Mouse (Mus musculus) stomach, embryonic 15.5 days (tissue): ENCODE results near the gene Lypd4. TPM values are rescaled to one million over a fixed set of nuclear protein-coding genes. Genes with fewer than 3 reads are reported as not detected.
"Not testable (repeated sequence)": the region's sequence is repeated elsewhere in the genome, so short reads cannot be mapped to it uniquely, and the experiment has no call there.

Experiments used
- ATAC-seq: fragments of 200-750 bp; cut with Nextera tagmentation; 2 replicates; pipeline ENCODE4 v1.8.0; 2017; ENCODE audit warnings: low read depth, moderate number of reproducible peaks, moderate TSS enrichment; ENCODE audit not compliant: insufficient read depth, low FRiP score
- H3K27ac ChIP-seq: fragments of 300-500 bp; sonication (generic); 2 replicates; pipeline ENCODE4 v1.5.1; 2015; ENCODE audit warnings: mild to moderate bottlenecking, inconsistent platforms
- H3K27me3 ChIP-seq: fragments of 300-500 bp; sonication (generic); replicated peaks from 2 replicates; pipeline ENCODE4 v1.6.1; 2015; ENCODE audit warnings: inconsistent platforms
- H3K36me3 ChIP-seq: fragments of 300-500 bp; sonication (generic); 2 replicates; pipeline ENCODE4 v1.6.1; 2015; ENCODE audit warnings: inconsistent platforms
- H3K4me1 ChIP-seq: fragments of 300-500 bp; sonication (generic); 2 replicates; pipeline ENCODE4 v1.6.1; 2015; ENCODE audit warnings: inconsistent platforms
- H3K4me2 ChIP-seq: fragments of 300-500 bp; sonication (generic); 2 replicates; pipeline ENCODE4 v1.6.1; 2015; ENCODE audit warnings: mild to moderate bottlenecking, inconsistent platforms
- H3K4me3 ChIP-seq: fragments of 300-500 bp; sonication (generic); replicated peaks from 2 replicates; pipeline ENCODE4 v1.5.1; 2015; ENCODE audit warnings: inconsistent platforms
- H3K9ac ChIP-seq: fragments of 300-500 bp; sonication (generic); 2 replicates; pipeline ENCODE4 v1.6.1; 2015; ENCODE audit warnings: inconsistent platforms
- H3K9me3 ChIP-seq: fragments of 300-500 bp; sonication (generic); 2 replicates; pipeline ENCODE4 v1.6.1; 2016; ENCODE audit warnings: inconsistent platforms
- WGBS: fragments of 180-500 bp; shearing (Covaris S2); methylation state at CpG from one replicate; pipeline ENCODE4 v1.1.7; 2015; 5-methylcytosine and 5-hydroxymethylcytosine counted together
- polyA plus RNA-seq: library from polyadenylated mRNA; unstranded; fragments of >200 nt; fragmentation: Nextera tagmentation; extraction: Ambion mirVana; gene quantifications from 2 replicates; pipeline ENCODE4 v1.2.1, GENCODE M21; 2015

Lypd4 gene
- polyA plus RNA-seq, 1 experiment from 2014 or later: not detected

- no peaks in the 10 kb centered on the region for H3K36me3 ChIP-seq
- H3K27ac ChIP-seq: no peak overlapping the region
- 59% methylated on average over 6 of the region's 6 CpGs for WGBS
- peaks cover 15% of the 10 kb centered on the region for H3K4me1 ChIP-seq
- H3K4me3 ChIP-seq: no peak overlapping the region
- H3K4me2 ChIP-seq: no peak overlapping the region
- no peak for ATAC-seq
- H3K9me3 ChIP-seq: no peaks in the 10 kb centered on the region
- no peak overlapping the region for H3K9ac ChIP-seq
- H3K27me3 ChIP-seq: no peaks in the 10 kb centered on the region
These were observed 31.4 kb upstream of the Lypd4 start for GRCm38 (mm10) chr7:24901114-24901513.

- 63% methylated on average over 5 of the region's 5 CpGs for WGBS
- H3K4me2 ChIP-seq: no peak overlapping the region
- no peaks in the 10 kb centered on the region for H3K9me3 ChIP-seq
- H3K4me3 ChIP-seq: no peak overlapping the region
- H3K27ac ChIP-seq: no peak overlapping the region
- H3K36me3 ChIP-seq: no peaks in the 10 kb centered on the region
- no peaks in the 10 kb centered on the region for H3K27me3 ChIP-seq
- no peak for ATAC-seq
- no peak overlapping the region for H3K9ac ChIP-seq
- no peaks in the 10 kb centered on the region for H3K4me1 ChIP-seq
These were observed 28.2 kb upstream of the Lypd4 start for GRCm38 (mm10) chr7:24897959-24898358.

- H3K9ac ChIP-seq: no peak within 1 kb of the TSS
- no peaks in the 10 kb centered on the region for H3K9me3 ChIP-seq
- WGBS: 67% methylated on average over 12 of the region's 12 CpGs
- H3K4me1 ChIP-seq: no peaks in the 10 kb centered on the region
- no peaks in the 10 kb centered on the region for H3K27me3 ChIP-seq
- H3K36me3 ChIP-seq: no peaks in the 10 kb centered on the region
- H3K4me2 ChIP-seq: no peak within 1 kb of the TSS
- no peak within 1 kb of the TSS for H3K27ac ChIP-seq
- no peak for ATAC-seq
- no peak within 1 kb of the TSS for H3K4me3 ChIP-seq
These were observed 27.5 kb upstream of the Lypd4 start, which contains the start of gene Cd79a for GRCm38 (mm10) chr7:24897224-24897623. Cd79a (plus strand) TSS chr7:24897381.

- Histone ChIP-seq H3K4me2 (no peak overlapping the region), H3K36me3 (no peaks in the 10 kb centered on the region), H3K4me1 (no peaks in the 10 kb centered on the region), H3K9me3 (no peaks in the 10 kb centered on the region), H3K27me3 (no peaks in the 10 kb centered on the region), H3K4me3 (no peak overlapping the region), H3K9ac (no peak overlapping the region), H3K27ac (no peak overlapping the region)
- no peak for ATAC-seq
- WGBS: 85% methylated on average over 8 of the region's 8 CpGs
These were observed 26.5 kb upstream of the Lypd4 start for GRCm38 (mm10) chr7:24896269-24896668.

DNA sequence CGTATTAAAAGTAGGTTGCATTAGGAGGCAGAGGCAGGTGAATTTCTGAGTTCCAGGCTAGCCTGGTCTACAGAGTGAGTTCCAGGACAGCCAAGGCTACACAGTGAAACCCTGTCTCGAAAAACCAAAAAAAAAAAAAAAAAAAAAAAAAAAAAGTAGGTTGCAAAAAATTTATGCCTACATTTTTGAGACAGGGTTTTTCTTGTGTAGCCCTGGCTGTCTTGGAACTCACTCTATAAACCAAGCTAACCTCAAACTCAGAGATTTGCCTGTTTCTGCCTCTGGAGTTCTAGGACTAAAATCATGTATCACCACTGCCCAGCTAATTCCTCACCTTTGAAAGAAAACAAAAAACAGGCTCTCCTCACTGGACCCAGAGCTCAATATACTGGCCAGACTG is 26.0 kb upstream of the Lypd4 start:
- not testable (repeated sequence) for H3K4me3 ChIP-seq, H3K4me2 ChIP-seq, H3K9me3 ChIP-seq, H3K27ac ChIP-seq, H3K36me3 ChIP-seq, H3K4me1 ChIP-seq, ATAC-seq, H3K27me3 ChIP-seq, H3K9ac ChIP-seq
- 90% methylated on average over 2 of the region's 2 CpGs for WGBS

GRCm38 (mm10) chr7:24892125-24892583 is 22.4 kb upstream of the Lypd4 start:
- 58% methylated on average over 2 of the region's 2 CpGs for WGBS
- H3K27me3 ChIP-seq: no peaks in the 10 kb centered on the region
- H3K9me3 ChIP-seq: no peaks in the 10 kb centered on the region
- peaks cover 3% of the 10 kb centered on the region; the same call in 1 of the 2 replicates for H3K4me1 ChIP-seq
- H3K27ac ChIP-seq: no peak overlapping the region
- no peak for ATAC-seq
- H3K4me2 ChIP-seq: no peak overlapping the region
- peaks cover 31% of the 10 kb centered on the region for H3K36me3 ChIP-seq
- no peak overlapping the region for H3K4me3 ChIP-seq
- no peak overlapping the region for H3K9ac ChIP-seq

- no peak for ATAC-seq
- WGBS: 63% methylated on average over 3 of the region's 3 CpGs
- H3K36me3 ChIP-seq: peaks cover 31% of the 10 kb centered on the region
- no peak overlapping the region for H3K4me3 ChIP-seq
- H3K4me1 ChIP-seq: peaks cover 9% of the 10 kb centered on the region
- H3K9ac ChIP-seq: no peak overlapping the region
- H3K27me3 ChIP-seq: no peaks in the 10 kb centered on the region
- H3K9me3 ChIP-seq: no peaks in the 10 kb centered on the region
- H3K27ac ChIP-seq: no peak overlapping the region
- no peak overlapping the region for H3K4me2 ChIP-seq
These were observed 21.7 kb upstream of the Lypd4 start for GRCm38 (mm10) chr7:24891241-24892124.

DNA sequence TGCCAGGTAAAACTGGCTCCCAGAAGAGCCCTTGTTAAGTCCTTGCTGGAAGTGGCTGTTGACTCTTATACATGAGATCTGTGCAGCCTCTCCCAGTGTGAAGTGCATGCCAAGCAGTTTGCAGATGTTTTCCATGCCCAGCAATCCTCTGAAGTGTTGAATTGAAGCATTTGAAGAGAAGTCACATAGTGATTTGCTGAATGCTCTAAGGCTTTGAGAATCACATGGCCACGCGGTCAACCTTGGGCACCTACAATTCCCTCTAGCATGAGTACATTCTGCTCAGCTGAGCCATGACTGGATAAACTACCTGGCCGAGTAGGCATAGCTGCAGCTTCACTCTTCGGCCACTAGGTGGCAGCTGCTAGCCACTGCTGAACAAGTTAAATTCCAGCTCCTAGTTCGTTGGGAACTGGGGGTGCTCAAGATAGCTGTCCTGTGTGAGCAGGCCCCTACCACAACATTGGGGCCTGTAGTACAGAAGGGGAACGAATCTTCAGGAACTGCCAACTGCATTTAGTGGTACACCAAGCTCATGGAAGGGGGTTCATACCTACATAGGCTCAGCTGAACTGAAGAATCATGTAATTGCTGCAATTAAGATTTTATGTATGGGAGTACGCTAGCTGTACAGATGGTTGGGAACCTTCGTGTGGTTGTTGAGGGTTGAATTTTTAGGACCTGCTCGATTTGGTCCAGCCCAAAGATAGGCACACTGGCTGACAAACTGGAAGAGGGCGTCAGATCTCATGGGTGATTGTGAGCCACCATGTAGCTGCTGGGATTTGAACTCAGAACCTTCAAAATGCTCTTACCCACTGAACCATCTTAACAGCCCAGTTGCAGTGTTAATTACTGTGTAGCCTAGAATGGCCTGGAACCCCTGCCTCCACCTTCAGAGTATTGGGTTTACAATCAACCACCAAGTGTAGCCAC is 20.8 kb upstream of the Lypd4 start:
- peaks cover 39% of the 10 kb centered on the region for H3K36me3 ChIP-seq
- peak; percentile 47; the same call in 1 of the 2 replicates for ATAC-seq
- 0 out of 2 replicates have a peak overlapping the region, but pooled peaks have one; percentile 45 for H3K27ac ChIP-seq
- peaks cover 18% of the 10 kb centered on the region for H3K4me1 ChIP-seq
- no peaks in the 10 kb centered on the region for H3K27me3 ChIP-seq
- H3K9me3 ChIP-seq: no peaks in the 10 kb centered on the region
- no peak overlapping the region for H3K4me2 ChIP-seq
- no peak overlapping the region for H3K4me3 ChIP-seq
- 32% methylated on average over 10 of the region's 10 CpGs for WGBS
- H3K9ac ChIP-seq: no peak overlapping the region

DNA sequence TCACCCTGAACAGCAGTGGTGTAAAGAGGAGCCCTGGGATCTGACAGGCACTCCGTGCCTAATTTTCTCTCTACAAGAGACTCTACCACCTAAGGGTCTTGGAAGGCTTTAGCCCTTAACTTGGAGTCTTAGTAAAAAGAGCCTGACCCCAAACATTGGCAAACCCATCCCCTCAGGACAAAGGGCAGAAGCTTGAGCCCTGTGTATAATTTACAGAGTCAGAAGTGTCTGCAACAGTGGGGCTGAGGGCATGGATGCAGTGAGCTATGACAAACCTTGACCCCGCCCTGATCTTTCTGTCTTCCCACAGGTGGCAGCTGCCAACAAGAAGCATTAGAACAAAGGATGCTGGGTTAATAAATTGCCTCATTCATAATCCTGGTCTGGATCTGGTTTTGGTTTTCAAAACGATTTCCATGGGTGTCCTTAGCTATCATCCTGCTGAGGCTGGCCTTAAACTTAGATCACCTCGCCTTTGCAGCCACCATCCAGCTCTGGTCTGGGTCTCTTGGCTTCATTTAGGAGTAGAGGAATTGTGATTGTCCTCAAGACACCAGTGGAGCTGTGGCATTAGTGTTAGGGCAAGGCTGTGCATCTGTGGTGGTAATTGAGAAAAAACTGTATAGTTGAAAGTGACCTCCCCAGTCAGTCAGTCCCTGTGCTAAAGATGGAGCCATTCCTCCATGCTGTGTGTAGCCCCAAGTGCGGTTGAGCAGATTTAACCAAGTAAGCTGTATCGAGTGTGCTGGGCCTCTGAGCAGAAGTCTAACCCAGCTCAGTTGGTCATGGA is 19.9 kb upstream of the Lypd4 start:
- H3K27ac ChIP-seq: peak overlapping the region; percentile 45; the same call in 1 of the 2 replicates
- peaks cover 39% of the 10 kb centered on the region for H3K36me3 ChIP-seq
- H3K9ac ChIP-seq: no peak overlapping the region
- H3K4me2 ChIP-seq: no peak overlapping the region
- no peaks in the 10 kb centered on the region for H3K9me3 ChIP-seq
- H3K27me3 ChIP-seq: no peaks in the 10 kb centered on the region
- no peak for ATAC-seq
- peaks cover 18% of the 10 kb centered on the region for H3K4me1 ChIP-seq
- 79% methylated on average over 6 of the region's 6 CpGs for WGBS
- H3K4me3 ChIP-seq: no peak overlapping the region

- Histone ChIP-seq H3K4me1 (peaks cover 18% of the 10 kb centered on the region), H3K27ac (no peak overlapping the region), H3K36me3 (peaks cover 39% of the 10 kb centered on the region), H3K4me3 (no peak overlapping the region), H3K4me2 (peak overlapping the region; percentile 67), H3K27me3 (no peaks in the 10 kb centered on the region), H3K9me3 (no peaks in the 10 kb centered on the region), H3K9ac (no peak overlapping the region)
- 67% methylated on average over 4 of the region's 4 CpGs for WGBS
- no peak for ATAC-seq
These were observed 17.4 kb upstream of the Lypd4 start for GRCm38 (mm10) chr7:24887096-24887495.

GRCm38 (mm10) chr7:24886308-24886633 is 16.5 kb upstream of the Lypd4 start:
- Histone ChIP-seq H3K27ac (peak overlapping the region; percentile 54; the same call in 1 of the 2 replicates), H3K4me1 (peaks cover 18% of the 10 kb centered on the region), H3K4me3 (peak overlapping the region; percentile 81), H3K4me2 (peak overlapping the region; percentile 67), H3K27me3 (no peaks in the 10 kb centered on the region), H3K9me3 (no peaks in the 10 kb centered on the region), H3K9ac (peak overlapping the region; percentile 100), H3K36me3 (peaks cover 39% of the 10 kb centered on the region)
- WGBS: 58% methylated on average over 4 of the region's 4 CpGs
- no peak for ATAC-seq
